Mouse (Mus musculus) limb, embryonic 12.5 days (tissue): ENCODE measurements around the gene Stip1. TPM values are rescaled to one million over a fixed set of nuclear protein-coding genes. Genes with fewer than 3 reads are reported as not detected.

Experiments
- ATAC-seq: fragments of 200-750 bp; cut with Nextera tagmentation; 2 replicates; pipeline ENCODE4 v1.8.0; 2017; ENCODE audit warnings: low read depth, moderate TSS enrichment; ENCODE audit not compliant: insufficient number of reproducible peaks, insufficient read depth, low FRiP score, low TSS enrichment
- H3K27ac ChIP-seq: fragments of 300-500 bp; sonication (generic); 2 replicates; pipeline ENCODE4 v1.5.1; 2016; ENCODE audit warnings: mild to moderate bottlenecking, moderate library complexity
- H3K27me3 ChIP-seq: fragments of 300-500 bp; sonication (generic); 2 replicates; pipeline ENCODE4 v1.6.1; 2016; ENCODE audit warnings: mild to moderate bottlenecking, moderate library complexity
- H3K36me3 ChIP-seq: fragments of 300-500 bp; sonication (generic); 2 replicates; pipeline ENCODE4 v1.6.1; 2016; ENCODE audit warnings: mild to moderate bottlenecking, moderate library complexity
- H3K4me1 ChIP-seq: fragments of 300-500 bp; sonication (generic); replicated peaks from 2 replicates; pipeline ENCODE4 v1.6.1; 2016
- H3K4me2 ChIP-seq: fragments of 300-500 bp; sonication (generic); 2 replicates; pipeline ENCODE4 v1.6.1; 2016; ENCODE audit warnings: mild to moderate bottlenecking, moderate library complexity
- H3K4me3 ChIP-seq: fragments of 300-500 bp; sonication (generic); replicated peaks from 2 replicates; pipeline ENCODE4 v1.5.1; 2016; ENCODE audit warnings: mild to moderate bottlenecking
- H3K9ac ChIP-seq: fragments of 300-500 bp; sonication (generic); replicated peaks from 2 replicates; pipeline ENCODE4 v1.6.1; 2016; ENCODE audit warnings: mild to moderate bottlenecking, moderate library complexity
- H3K9me3 ChIP-seq: fragments of 300-500 bp; sonication (generic); 2 replicates; pipeline ENCODE4 v1.6.1; 2016; ENCODE audit warnings: mild to moderate bottlenecking, moderate library complexity
- WGBS: fragments of 180-500 bp; shearing (Covaris S2); methylation state at CpG from one replicate; pipeline ENCODE4 v1.1.7; 2016; 5-methylcytosine and 5-hydroxymethylcytosine counted together
- polyA plus RNA-seq: library from polyadenylated mRNA; unstranded; fragments of >200 nt; fragmentation: Nextera tagmentation; extraction: Ambion mirVana; gene quantifications from 2 replicates; pipeline ENCODE4 v1.2.1, GENCODE M21; 2016

The Stip1 gene
- polyA plus RNA-seq, 1 experiment from 2014 or later, result 292 TPM

GRCm38 (mm10) chr19:7006892-7007593 lies 32.7 kb downstream of the Stip1 start:
- Histone ChIP-seq H3K36me3 (no peaks in the 10 kb centered on the region; the same call in 1 of the 2 replicates), H3K9ac (no peak overlapping the region)
- 87% methylated on average over 9 of the region's 9 CpGs for WGBS

GRCm38 (mm10) chr19:6999360-7000063 lies 40.3 kb downstream of the Stip1 start:
- Histone ChIP-seq H3K4me2 (no peak overlapping the region), H3K9ac (no peak overlapping the region), H3K4me3 (no peak overlapping the region), H3K27ac (no peak overlapping the region), H3K4me1 (peaks cover 26% of the 10 kb centered on the region), H3K27me3 (no peaks in the 10 kb centered on the region), H3K36me3 (peaks cover 28% of the 10 kb centered on the region), H3K9me3 (no peaks in the 10 kb centered on the region)
- ATAC-seq, result no peak
- 93% methylated on average over 19 of the region's 19 CpGs for WGBS

More at GRCm38 (mm10) chr19:7006892-7007593, 32.7 kb downstream of the Stip1 start:
- Histone ChIP-seq H3K27me3 (no peaks in the 10 kb centered on the region), H3K4me2 (no peak overlapping the region), H3K9me3 (no peaks in the 10 kb centered on the region), H3K27ac (no peak overlapping the region), H3K4me1 (no peaks in the 10 kb centered on the region), H3K4me3 (no peak overlapping the region)
- ATAC-seq, result no peak

- H3K4me1 ChIP-seq, result peaks cover 38% of the 10 kb centered on the region
- no peak overlapping the region for H3K9ac ChIP-seq
- 87% methylated on average over 9 of the region's 9 CpGs for WGBS
Measured at GRCm38 (mm10) chr19:6997721-6998290, 42.0 kb downstream of the Stip1 start.

GRCm38 (mm10) chr19:6996006-6996405 lies 43.8 kb downstream of the Stip1 start, which contains the start of the genes Nudt22 and Trpt1:
Gene Nudt22 (minus strand): TSS chr19:6996117.
Gene Trpt1 (plus strand): TSS chr19:6996131.
- Histone ChIP-seq H3K9ac (peak within 1 kb of the TSS; percentile 74), H3K27ac (peak within 1 kb of the TSS; percentile 74), H3K9me3 (no peaks in the 10 kb centered on the region), H3K4me2 (peak within 1 kb of the TSS; percentile 86), H3K4me3 (peak within 1 kb of the TSS; percentile 63), H3K36me3 (peaks cover 28% of the 10 kb centered on the region), H3K27me3 (no peaks in the 10 kb centered on the region), H3K4me1 (peaks cover 47% of the 10 kb centered on the region)
- WGBS, result 1% methylated on average over 24 of the region's 24 CpGs
- no peak; the same call in 1 of the 2 replicates for ATAC-seq

More at GRCm38 (mm10) chr19:6997721-6998290, 42.0 kb downstream of the Stip1 start:
- Histone ChIP-seq H3K4me3 (no peak overlapping the region), H3K4me2 (no peak overlapping the region), H3K9me3 (no peaks in the 10 kb centered on the region), H3K27ac (no peak overlapping the region), H3K27me3 (no peaks in the 10 kb centered on the region), H3K36me3 (peaks cover 28% of the 10 kb centered on the region)
- no peak for ATAC-seq

GRCm38 (mm10) chr19:6995255-6995991 lies 44.3 kb downstream of the Stip1 start:
- H3K9me3 ChIP-seq, result no peaks in the 10 kb centered on the region
- peak overlapping the region; percentile 86 for H3K4me2 ChIP-seq
- 53% methylated on average over 20 of the region's 21 CpGs for WGBS
- peak overlapping the region; percentile 63 for H3K4me3 ChIP-seq
- no peak for ATAC-seq
- H3K36me3 ChIP-seq, result peaks cover 27% of the 10 kb centered on the region
- peak overlapping the region; percentile 74 for H3K9ac ChIP-seq
- no peaks in the 10 kb centered on the region for H3K27me3 ChIP-seq
- H3K4me1 ChIP-seq, result peaks cover 47% of the 10 kb centered on the region
- H3K27ac ChIP-seq, result peak overlapping the region; percentile 29; the same call in 1 of the 2 replicates

GRCm38 (mm10) chr19:6994489-6994888 lies 45.3 kb downstream of the Stip1 start:
- Histone ChIP-seq H3K36me3 (peaks cover 18% of the 10 kb centered on the region), H3K27ac (no peak overlapping the region), H3K4me3 (no peak overlapping the region; the same call in 1 of the 2 replicates), H3K9me3 (no peaks in the 10 kb centered on the region), H3K9ac (no peak overlapping the region), H3K4me1 (peaks cover 47% of the 10 kb centered on the region), H3K27me3 (no peaks in the 10 kb centered on the region), H3K4me2 (peak overlapping the region; percentile 86)
- no peak for ATAC-seq
- 85% methylated on average over 8 of the region's 8 CpGs for WGBS

GRCm38 (mm10) chr19:6994002-6994401 lies 45.8 kb downstream of the Stip1 start:
- Histone ChIP-seq H3K4me1 (peaks cover 47% of the 10 kb centered on the region), H3K9ac (no peak overlapping the region), H3K4me3 (no peak overlapping the region), H3K36me3 (peaks cover 17% of the 10 kb centered on the region), H3K27me3 (no peaks in the 10 kb centered on the region), H3K4me2 (no peak overlapping the region; the same call in 1 of the 2 replicates), H3K27ac (no peak overlapping the region), H3K9me3 (no peaks in the 10 kb centered on the region)
- 90% methylated on average over 8 of the region's 8 CpGs for WGBS
- ATAC-seq, result no peak

GRCm38 (mm10) chr19:6993011-6993770 lies 46.6 kb downstream of the Stip1 start:
- peaks cover 49% of the 10 kb centered on the region for H3K4me1 ChIP-seq
- no peak; the same call in 1 of the 2 replicates for ATAC-seq
- H3K27ac ChIP-seq, result peak overlapping the region; percentile 75
- H3K9me3 ChIP-seq, result no peaks in the 10 kb centered on the region
- H3K27me3 ChIP-seq, result no peaks in the 10 kb centered on the region
- 62% methylated on average over 14 of the region's 14 CpGs for WGBS
- H3K9ac ChIP-seq, result peak overlapping the region; percentile 60
- H3K36me3 ChIP-seq, result peaks cover 9% of the 10 kb centered on the region
- peak overlapping the region; percentile 53 for H3K4me3 ChIP-seq
- peak overlapping the region; percentile 92 for H3K4me2 ChIP-seq

- WGBS, result 2% methylated on average over 37 of the region's 37 CpGs
- peaks cover 5% of the 10 kb centered on the region; the same call in 1 of the 2 replicates for H3K36me3 ChIP-seq
- H3K27ac ChIP-seq, result peak within 1 kb of the TSS; percentile 75
- peaks cover 52% of the 10 kb centered on the region for H3K4me1 ChIP-seq
- ATAC-seq, result peak; percentile 91
- H3K9ac ChIP-seq, result peak within 1 kb of the TSS; percentile 68
- peak within 1 kb of the TSS; percentile 92 for H3K4me2 ChIP-seq
- no peaks in the 10 kb centered on the region for H3K9me3 ChIP-seq
- peak within 1 kb of the TSS; percentile 53 for H3K4me3 ChIP-seq
- H3K27me3 ChIP-seq, result no peaks in the 10 kb centered on the region
Measured at GRCm38 (mm10) chr19:6992011-6992858, 47.5 kb downstream of the Stip1 start, which contains the start of gene Dnajc4. Gene Dnajc4 (minus strand): TSS chr19:6992572.
